Mouse (Mus musculus) retina, postnatal 7 days (tissue): Measurements from ENCODE around the gene Nod1.

Experiments
- DNase-seq: peaks from one replicate; pipeline ENCODE4 v3.0.0-alpha.2; 2012; ENCODE audit warnings: low read depth, low spot score

Nod1 gene

DNA sequence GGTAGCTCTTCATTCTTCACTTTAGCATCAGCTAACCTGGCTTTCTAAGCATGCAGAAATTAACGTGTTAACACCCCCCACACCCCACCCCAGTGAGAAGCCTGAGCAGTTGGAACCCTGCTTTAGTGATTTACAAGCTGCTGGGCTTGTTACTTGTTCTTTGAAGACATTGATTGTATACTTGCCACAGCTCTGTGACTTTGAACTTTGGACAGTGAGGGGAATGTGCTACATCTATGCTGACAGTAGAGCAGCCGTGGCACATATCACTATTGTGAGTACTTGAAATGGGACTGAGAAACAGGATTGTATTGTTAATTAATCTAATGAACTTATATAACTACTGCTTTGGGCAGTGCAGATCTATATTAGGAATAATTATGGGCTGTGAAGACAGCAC, 89.0 kb downstream of the Nod1 start:
- DNase-seq = no peak

DNA sequence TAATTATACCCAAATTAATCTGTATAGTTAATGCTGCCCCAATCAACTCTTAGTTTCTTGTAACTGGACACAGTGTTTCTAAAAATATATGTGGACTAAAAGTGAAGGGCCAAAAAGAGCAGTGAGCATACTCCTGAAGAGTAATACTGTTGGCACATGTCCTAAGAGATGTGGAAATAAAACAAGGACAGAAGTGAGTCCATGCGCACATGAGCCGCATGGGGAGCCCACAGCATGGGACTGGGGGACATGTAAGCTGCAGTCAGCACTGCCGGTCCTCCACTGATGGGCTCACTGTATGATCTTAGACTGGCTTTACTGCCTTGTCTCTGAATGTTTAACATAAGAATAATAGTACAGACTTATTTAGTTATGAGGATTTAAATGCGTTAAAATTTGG, 92.3 kb downstream of the Nod1 start:
- DNase-seq = no peak

DNA sequence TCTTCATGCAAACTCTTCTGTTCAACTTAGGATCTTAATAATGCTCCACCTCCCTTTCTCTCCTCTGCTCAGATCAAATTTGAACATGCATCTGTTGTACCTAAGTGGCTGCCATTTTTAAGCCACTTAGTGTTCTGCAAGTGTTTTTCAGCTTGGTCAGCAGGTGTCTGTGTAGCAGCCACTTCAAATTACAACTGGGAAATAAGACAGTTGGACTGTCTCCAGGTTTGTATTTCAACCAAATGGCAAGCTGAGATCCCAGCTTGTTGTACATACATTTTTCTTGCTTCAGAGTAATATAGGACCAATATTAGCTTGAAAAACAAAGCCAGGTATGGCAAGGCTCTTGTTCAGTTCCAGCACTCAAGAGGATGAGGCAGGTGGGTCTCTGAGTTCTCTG, 93.9 kb downstream of the Nod1 start:
- no peak for DNase-seq

DNA sequence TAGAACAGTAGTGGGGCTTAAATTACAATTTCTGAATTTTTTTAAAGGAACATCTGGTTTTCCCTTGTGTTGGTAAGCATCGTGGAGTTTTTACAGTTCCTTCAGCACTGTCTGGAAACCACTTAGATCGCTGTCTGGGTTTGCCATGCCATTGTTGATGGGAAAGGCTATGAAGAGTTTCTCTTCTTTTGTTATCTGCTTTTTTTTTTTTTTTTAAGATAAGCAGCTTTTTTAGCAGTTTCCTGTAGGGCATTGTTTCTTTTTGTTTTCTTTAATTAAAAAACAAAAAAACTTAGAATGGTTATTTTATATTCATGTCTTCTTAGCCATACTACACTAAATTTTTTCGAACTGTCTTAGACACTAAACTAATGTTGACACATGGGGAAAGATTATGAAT, 94.8 kb downstream of the Nod1 start:
- DNase-seq = no peak

DNA sequence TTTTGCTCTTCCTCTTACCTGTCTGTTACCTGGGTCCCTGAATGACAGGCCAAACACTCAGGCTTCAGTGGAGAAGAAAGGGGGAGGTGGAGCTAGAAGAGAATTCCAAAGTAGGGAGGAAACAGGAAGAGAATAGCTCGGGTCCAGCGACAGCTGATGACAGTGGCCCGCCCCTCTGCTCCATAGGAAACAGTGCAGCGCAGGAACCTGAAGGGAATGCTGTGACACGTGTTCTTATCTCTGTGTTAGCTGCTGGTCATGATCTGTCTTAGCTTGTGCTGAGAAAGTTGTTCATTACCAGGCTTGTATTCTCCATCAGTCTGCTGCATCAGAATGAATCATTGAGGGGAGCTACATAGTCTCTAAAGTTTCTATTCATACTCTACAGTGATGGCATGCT, 95.6 kb downstream of the Nod1 start:
- no peak for DNase-seq
